Mouse (Mus musculus) MEL (cell line): ENCODE measurements at regions not wholly inside any gene's neighbourhood (a gene's known extent, or its start where the extent isn't known, plus 50 kb on each side); places are given as distances from the start of the nearest gene placed in this dataset.

Experiments used
- DNase-seq: peaks from one replicate; pipeline ENCODE4 v3.0.0; 2011; ENCODE audit warnings: low read depth, low spot score
- H3K27ac ChIP-seq: 2 replicates; pipeline ENCODE4 v1.5.1; 2012; ENCODE audit warnings: low read depth, mild to moderate bottlenecking, control low read depth, low read length, moderate library complexity; ENCODE audit not compliant: control insufficient read depth
- H3K27me3 ChIP-seq, 2 experiments: fragments of 150-350 bp in 1 of 2; sonication (generic) in 1 of 2; 2 replicates each; pipeline ENCODE4 v1.6.1; 2012; ENCODE audit warnings: low read length in 2 of 2, mild to moderate bottlenecking in 2 of 2, improper control_type of control experiment in 1 of 2, moderate library complexity in 1 of 2; ENCODE audit not compliant: insufficient read depth in 2 of 2, control insufficient read depth in 1 of 2
- H3K36me3 ChIP-seq, 2 experiments: 2 replicates each; pipeline ENCODE4 v1.6.1; 2012 to 2014; ENCODE audit warnings: low read length in 2 of 2, improper control_type of control experiment in 1 of 2, inconsistent platforms in 1 of 2, mild to moderate bottlenecking in 1 of 2; ENCODE audit not compliant: insufficient read depth in 2 of 2, control insufficient read depth in 1 of 2
- H3K4me1 ChIP-seq, 2 experiments: fragments of 150-350 bp in 1 of 2; sonication (generic) in 1 of 2; 2 replicates each; pipeline ENCODE4 v1.6.1; 2012; ENCODE audit warnings: low read length in 2 of 2, improper control_type of control experiment in 1 of 2, mild to moderate bottlenecking in 1 of 2; ENCODE audit not compliant: insufficient read depth in 2 of 2, control insufficient read depth in 1 of 2
- H3K4me3 ChIP-seq, 2 experiments: fragments of 150-350 bp in 1 of 2; sonication (generic) in 1 of 2; 2 replicates each; pipeline ENCODE4 v1.5.1; 2012; ENCODE audit warnings: low read depth in 2 of 2, low read length in 2 of 2, mild to moderate bottlenecking in 2 of 2, moderate library complexity in 2 of 2, control low read depth in 1 of 2, improper control_type of control experiment in 1 of 2; ENCODE audit not compliant: control insufficient read depth in 1 of 2, insufficient read depth in 1 of 2
- H3K79me2 ChIP-seq: 2 replicates; pipeline ENCODE4 v1.6.1; 2012; ENCODE audit warnings: mild to moderate bottlenecking, low read length, moderate library complexity; ENCODE audit not compliant: control insufficient read depth, poor library complexity, insufficient read depth
- H3K9ac ChIP-seq: 2 replicates; pipeline ENCODE4 v1.6.1; 2012; ENCODE audit warnings: low read depth, mild to moderate bottlenecking, control low read depth, low read length, moderate library complexity; ENCODE audit not compliant: control insufficient read depth, poor library complexity, severe bottlenecking
- H3K9me3 ChIP-seq: fragments of 150-350 bp; sonication (generic); replicated peaks from 2 replicates; pipeline ENCODE4 v1.6.1; 2012; ENCODE audit warnings: mild to moderate bottlenecking, low read length, improper control_type of control experiment, moderate library complexity; ENCODE audit not compliant: insufficient read depth
- CHD1 ChIP-seq: IDR thresholded peaks from 2 replicates; pipeline ENCODE4 v1.6.1; 2012; ENCODE audit warnings: low read depth, mild to moderate bottlenecking, inconsistent platforms, low read length, improper control_type of control experiment
- CHD2 ChIP-seq: IDR thresholded peaks from 2 replicates; pipeline ENCODE4 v1.6.1; 2011; ENCODE audit warnings: low read length, improper control_type of control experiment
- CTCF ChIP-seq, 3 experiments: IDR thresholded peaks in 2 of 3; conservative IDR thresholded peaks in 1 of 3; 2 replicates each; pipeline ENCODE4 v1.5.1; 2011 to 2012; ENCODE audit warnings: low read length in 3 of 3, low read depth in 2 of 3, mild to moderate bottlenecking in 2 of 3, improper control_type of control experiment in 1 of 3, inconsistent platforms in 1 of 3, mixed read lengths in 1 of 3, moderate library complexity in 1 of 3; ENCODE audit not compliant: control insufficient read depth in 1 of 3, insufficient read depth in 1 of 3, poor library complexity in 1 of 3, severe bottlenecking in 1 of 3
- E2F4 ChIP-seq: IDR thresholded peaks from 2 replicates; pipeline ENCODE4 v1.6.1; 2011; ENCODE audit warnings: low read depth, low read length, improper control_type of control experiment, borderline replicate concordance
- ETS1 ChIP-seq: IDR thresholded peaks from 2 replicates; pipeline ENCODE4 v1.6.1; 2012; ENCODE audit warnings: low read depth, mild to moderate bottlenecking, inconsistent platforms, low read length, improper control_type of control experiment, moderate library complexity
- HCFC1 ChIP-seq: IDR thresholded peaks from 2 replicates; pipeline ENCODE4 v1.6.1; 2012; ENCODE audit warnings: low read depth, mild to moderate bottlenecking, inconsistent platforms, low read length, improper control_type of control experiment, moderate library complexity
- JUND ChIP-seq: IDR thresholded peaks from 2 replicates; pipeline ENCODE4 v1.6.1; 2011; ENCODE audit warnings: low read depth, mild to moderate bottlenecking, improper control_type of control experiment, low read length
- KAT2A ChIP-seq: conservative IDR thresholded peaks from 2 replicates; pipeline ENCODE4 v1.6.1; 2012; ENCODE audit warnings: low read depth, low read length, improper control_type of control experiment, inconsistent platforms
- MAFK ChIP-seq: IDR thresholded peaks from 2 replicates; pipeline ENCODE4 v1.6.1; 2011; ENCODE audit warnings: low read depth, mild to moderate bottlenecking, low read length, improper control_type of control experiment, borderline replicate concordance
- MAZ ChIP-seq: IDR thresholded peaks from 2 replicates; pipeline ENCODE4 v1.6.1; 2012; ENCODE audit warnings: low read depth, mild to moderate bottlenecking, inconsistent platforms, low read length, improper control_type of control experiment
- MYB ChIP-seq: IDR thresholded peaks from 2 replicates; pipeline ENCODE4 v1.6.1; 2011; ENCODE audit warnings: mild to moderate bottlenecking, low read depth, low read length, improper control_type of control experiment
- POLR2AphosphoS2 ChIP-seq: IDR thresholded peaks from 2 replicates; pipeline ENCODE4 v1.6.1; 2011; ENCODE audit warnings: low read length, improper control_type of control experiment
- POLR2AphosphoS5 ChIP-seq: IDR thresholded peaks from 2 replicates; pipeline ENCODE4 v1.6.1; 2012; ENCODE audit warnings: low read depth, borderline replicate concordance, mild to moderate bottlenecking, inconsistent platforms, low read length, moderate library complexity, mixed read lengths
- RAD21 ChIP-seq: IDR thresholded peaks from 2 replicates; pipeline ENCODE4 v1.6.1; 2011; ENCODE audit warnings: mild to moderate bottlenecking, low read depth, low read length, improper control_type of control experiment
- SMC3 ChIP-seq: IDR thresholded peaks from 2 replicates; pipeline ENCODE4 v1.6.1; 2011; ENCODE audit warnings: low read depth, low read length, improper control_type of control experiment
- TAL1 ChIP-seq: IDR thresholded peaks from 2 replicates; pipeline ENCODE4 v1.6.1; 2012; ENCODE audit warnings: mild to moderate bottlenecking, inconsistent platforms, low read length, moderate library complexity, mixed read lengths
- TBP ChIP-seq: IDR thresholded peaks from 2 replicates; pipeline ENCODE4 v1.8.0; 2011; ENCODE audit warnings: low read depth, low read length, improper control_type of control experiment
- UBTF ChIP-seq: IDR thresholded peaks from 2 replicates; pipeline ENCODE4 v1.6.1; 2012; ENCODE audit warnings: low read depth, mild to moderate bottlenecking, inconsistent platforms, low read length, improper control_type of control experiment, moderate library complexity, borderline replicate concordance; ENCODE audit not compliant: insufficient read depth
- ZC3H11A ChIP-seq: IDR thresholded peaks from 2 replicates; pipeline ENCODE4 v1.6.1; 2012; ENCODE audit warnings: low read depth, mild to moderate bottlenecking, inconsistent platforms, low read length, improper control_type of control experiment

DNA sequence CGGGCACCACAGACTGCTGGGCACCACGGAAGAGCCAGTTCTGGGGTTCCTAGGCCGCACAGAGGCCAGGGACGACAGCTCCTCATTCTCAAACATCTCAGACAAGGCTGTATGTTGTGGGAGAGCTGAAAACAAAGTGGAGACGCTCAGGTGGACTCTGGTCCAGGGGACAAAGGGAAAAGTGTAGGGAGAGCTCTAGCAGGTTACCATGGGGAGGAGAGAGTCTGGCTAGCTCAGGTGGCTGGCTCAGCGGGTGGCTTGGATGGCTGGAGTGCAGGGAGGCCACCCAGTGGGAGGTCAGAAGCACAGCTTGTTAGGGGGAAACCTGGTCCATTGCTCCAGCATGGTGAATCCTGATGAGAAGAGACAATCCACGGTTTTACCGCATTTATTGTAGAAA, 253.3 kb upstream of the Mmadhc start:
- no peak for TF ChIP-seq MAFK
- no peak for TF ChIP-seq HCFC1
- TF ChIP-seq JUND = no peak
- no peak for TF ChIP-seq MAZ
- TF ChIP-seq TBP = no peak
- TF ChIP-seq, all 39 proteins: peak for 0
- Histone ChIP-seq H3K27ac (no peak overlapping the region), H3K27me3 (no peaks in the 10 kb centered on the region), H3K4me3 (no peak overlapping the region), H3K9ac (no peak overlapping the region), H3K79me2 (no peaks in the 10 kb centered on the region), H3K4me1 (no peaks in the 10 kb centered on the region), H3K36me3 (no peaks in the 10 kb centered on the region), H3K9me3 (no peaks in the 10 kb centered on the region)
- no peak for DNase-seq

DNA sequence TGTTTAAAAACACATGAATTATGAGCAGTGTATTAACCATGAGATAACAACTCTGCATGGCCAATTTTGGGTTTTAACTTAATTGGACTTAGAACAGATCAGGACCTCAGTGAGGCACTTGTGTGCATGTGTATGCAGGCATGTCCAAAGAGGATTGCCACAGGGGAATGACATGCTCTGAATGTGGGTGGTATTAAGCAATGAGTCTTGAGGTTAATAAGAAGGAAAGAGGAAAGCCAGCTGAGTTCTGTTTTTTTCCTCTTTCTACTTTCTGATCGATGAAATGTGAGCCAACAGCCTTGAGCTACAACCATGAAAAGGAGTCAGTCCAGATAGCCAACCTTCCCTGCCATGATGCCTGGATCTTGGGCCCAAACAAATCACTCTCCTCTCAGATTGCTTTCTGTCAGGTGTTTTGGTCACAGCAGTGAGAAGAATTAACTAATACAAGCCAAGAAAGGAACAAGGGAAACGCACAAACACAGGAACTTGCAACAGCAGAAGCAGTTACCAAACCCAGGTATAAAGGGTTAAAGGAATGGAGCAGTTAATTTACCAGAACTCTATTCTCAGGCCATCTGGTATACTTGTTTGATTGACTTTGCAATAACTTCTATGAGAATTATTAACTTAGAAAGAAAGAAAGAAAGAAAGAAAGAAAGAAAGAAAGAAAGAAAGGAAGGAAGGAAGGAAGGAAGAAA, 243.3 kb upstream of the Mmadhc start:
- H3K9ac ChIP-seq = no peak overlapping the region
- H3K79me2 ChIP-seq = no peaks in the 10 kb centered on the region
- H3K4me1 ChIP-seq = peaks cover 6 to 9% of the 10 kb centered on the region in 2 experiments
- peaks cover 0 to 20% of the 10 kb centered on the region in 2 experiments; a peak in 2 of 4 replicates for H3K36me3 ChIP-seq
- DNase-seq = no peak
- H3K27me3 ChIP-seq = no peaks in the 10 kb centered on the region
- H3K9me3 ChIP-seq = no peaks in the 10 kb centered on the region
- TF ChIP-seq RAD21 (no peak), KAT2A (no peak), POLR2AphosphoS5 (no peak), UBTF (no peak), CHD1 (no peak), POLR2AphosphoS2 (no peak), SMC3 (no peak), ETS1 (no peak), HCFC1 (no peak), CTCF (IDR thresholded peaks at IDR 0.05 in 2 of 3, conservative IDR thresholded peaks at IDR 0.05 in 1 of 3; ENCODE audit: control insufficient read depth in 1 of 3, insufficient read depth in 1 of 3, low read depth in 2 of 3, low read length in 3 of 3, poor library complexity in 1 of 3, severe bottlenecking in 1 of 3) (no peak), TAL1 (no peak), E2F4 (no peak), CHD2 (no peak), MYB (no peak), ZC3H11A (no peak)
- no peak overlapping the region for H3K4me3 ChIP-seq
- H3K27ac ChIP-seq = no peak overlapping the region
